Mouse (Mus musculus) liver, embryonic 14.5 days (tissue): ENCODE measurements around the gene Crlf2. TPM values are rescaled to one million over a fixed set of nuclear protein-coding genes. Genes with fewer than 3 reads are reported as not detected.

ENCODE experiments used
- ATAC-seq: fragments of 200-750 bp; cut with Nextera tagmentation; 2 replicates; pipeline ENCODE4 v1.8.0; 2017; ENCODE audit warnings: moderate number of reproducible peaks, mild to moderate bottlenecking, moderate library complexity; ENCODE audit not compliant: insufficient read depth
- DNase-seq, 3 experiments: peaks; one replicate each; pipeline ENCODE4 v3.0.0-alpha.2; 2012 to 2013; ENCODE audit warnings: low read depth in 3 of 3, low spot score in 3 of 3
- H3K27ac ChIP-seq: fragments of 300-500 bp; sonication (generic); 2 replicates; pipeline ENCODE4 v1.5.1; 2014; ENCODE audit warnings: moderate library complexity, mild to moderate bottlenecking, control low read depth, inconsistent platforms
- H3K27me3 ChIP-seq: fragments of 300-500 bp; sonication (generic); 2 replicates; pipeline ENCODE4 v1.6.1; 2014; ENCODE audit warnings: mild to moderate bottlenecking, low read length, moderate library complexity; ENCODE audit not compliant: control insufficient read depth, insufficient read depth
- H3K36me3 ChIP-seq: fragments of 300-500 bp; sonication (generic); replicated peaks from 2 replicates; pipeline ENCODE4 v1.6.1; 2014; ENCODE audit warnings: low read depth; ENCODE audit not compliant: control insufficient read depth, insufficient read depth
- H3K4me1 ChIP-seq, 2 experiments: fragments of 200-500 bp in 1 of 2; fragments of 300-500 bp in 1 of 2; sonication (generic) in 1 of 2; replicated peaks; 2 replicates each; pipeline ENCODE4 v1.6.1; 2012 to 2014; ENCODE audit warnings: antibody characterized with exemption in 1 of 2, inconsistent platforms in 1 of 2, low read length in 1 of 2; ENCODE audit not compliant: control insufficient read depth in 2 of 2, insufficient read depth in 2 of 2
- H3K4me2 ChIP-seq: fragments of 300-500 bp; sonication (generic); 2 replicates; pipeline ENCODE4 v1.6.1; 2014; ENCODE audit warnings: low read depth, mild to moderate bottlenecking, control low read depth, moderate library complexity
- H3K4me3 ChIP-seq, 2 experiments: fragments of 200-500 bp in 1 of 2; fragments of 300-500 bp in 1 of 2; sonication (generic) in 1 of 2; 2 replicates each; pipeline ENCODE4 v1.5.1; 2012 to 2014; ENCODE audit warnings: low read depth in 2 of 2, low read length in 2 of 2, mild to moderate bottlenecking in 2 of 2, control low read depth in 1 of 2, inconsistent platforms in 1 of 2, moderate library complexity in 1 of 2; ENCODE audit not compliant: insufficient read depth in 1 of 2
- H3K9ac ChIP-seq: fragments of 300-500 bp; sonication (generic); replicated peaks from 2 replicates; pipeline ENCODE4 v1.6.1; 2014; ENCODE audit warnings: mild to moderate bottlenecking, control low read depth, moderate library complexity
- H3K9me3 ChIP-seq: fragments of 300-500 bp; sonication (generic); 2 replicates; pipeline ENCODE4 v1.6.1; 2016; ENCODE audit warnings: low read length, mixed read lengths; ENCODE audit not compliant: control insufficient read depth
- CTCF ChIP-seq: IDR thresholded peaks from 2 replicates; pipeline ENCODE4 v1.5.1; 2016; ENCODE audit warnings: antibody characterized with exemption, low read depth, control low read depth
- EP300 ChIP-seq: IDR thresholded peaks from 2 replicates; pipeline ENCODE4 v1.6.1; 2016; ENCODE audit warnings: antibody characterized with exemption, low read depth
- WGBS: fragments of 180-500 bp; shearing (Covaris S2); extraction: QIAGEN DNeasy Blood & Tissue Kit; methylation state at CpG from one replicate; pipeline ENCODE4 v1.1.7; 2014; ENCODE audit not compliant: insufficient replicate concordance; 5-methylcytosine and 5-hydroxymethylcytosine counted together
- polyA plus RNA-seq, 2 experiments: library from polyadenylated mRNA; depleted of rRNA in 1 of 2; stranded (reverse) in 1 of 2; unstranded in 1 of 2; fragments of >200 nt; fragmentation: Nextera tagmentation in 1 of 2; extraction: Ambion mirVana in 1 of 2; gene quantifications; 2 replicates each; pipeline versions ENCODE4 v1.2.1 to v1.2.3; 2012 to 2014

The Crlf2 gene
- polyA plus RNA-seq, 2 experiments = 2.4 to 4.5 TPM

DNA sequence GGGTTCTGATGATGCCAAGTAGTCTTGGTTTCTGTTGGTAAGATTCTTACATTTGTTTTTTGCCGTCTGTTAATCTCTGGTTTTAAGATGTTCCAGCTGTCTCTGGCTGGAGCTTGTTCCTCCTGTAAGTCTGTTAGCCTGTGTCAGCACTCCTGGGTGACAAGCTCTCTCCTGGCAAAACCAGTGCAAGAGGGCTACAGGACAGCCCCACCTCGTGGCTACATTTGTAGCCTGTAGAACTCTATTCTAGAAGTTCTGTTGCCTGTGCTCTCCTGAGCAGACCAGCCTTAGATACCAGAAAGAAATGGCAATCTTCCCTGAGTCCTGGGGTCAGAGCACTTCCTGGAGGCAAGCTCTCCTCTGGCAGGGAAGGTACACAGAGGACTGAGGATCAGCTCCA, 4.0 kb upstream of the Crlf2 start:
- no peak for DNase-seq
- Histone ChIP-seq H3K4me3 (no peak overlapping the region), H3K9me3 (no peaks in the 10 kb centered on the region), H3K4me2 (no peak overlapping the region), H3K4me1 (peaks cover 2 to 4% of the 10 kb centered on the region in 2 experiments; a peak in 3 of 4 replicates), H3K27ac (no peak overlapping the region), H3K27me3 (no peaks in the 10 kb centered on the region), H3K36me3 (no peaks in the 10 kb centered on the region), H3K9ac (no peak overlapping the region)
- no peak for ATAC-seq
- 37% methylated on average over 2 of the region's 2 CpGs for WGBS
- TF ChIP-seq EP300 = no peak
- no peak for TF ChIP-seq CTCF

DNA sequence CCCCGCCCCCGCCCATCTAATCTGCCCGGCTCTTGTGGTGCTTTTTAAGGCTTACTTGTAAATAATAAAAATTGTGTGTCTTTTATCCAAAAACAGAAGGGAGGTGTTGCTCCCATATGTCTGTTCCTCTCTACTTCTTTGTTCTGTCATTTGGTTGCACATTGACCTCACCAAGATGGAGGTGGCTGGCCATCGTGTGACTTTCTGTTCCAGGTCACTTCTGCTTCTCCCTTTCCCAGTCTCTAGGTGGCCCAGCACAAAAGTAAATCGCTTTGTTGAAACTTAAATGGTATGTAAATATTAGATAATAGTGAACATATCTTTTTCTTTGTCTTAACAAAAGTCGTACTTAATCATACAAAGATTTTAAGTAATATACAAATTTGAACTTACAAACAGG, 398 bp upstream of the Crlf2 start:
- no peaks in the 10 kb centered on the region for H3K36me3 ChIP-seq
- H3K9me3 ChIP-seq = peaks cover 23% of the 10 kb centered on the region
- peak overlapping the region in 1 of 2 experiments; percentile 65; a peak in 2 of 4 replicates for H3K4me3 ChIP-seq
- TF ChIP-seq EP300 = no peak
- H3K9ac ChIP-seq = no peak overlapping the region
- peaks cover 2 to 7% of the 10 kb centered on the region in 2 experiments; a peak in 3 of 4 replicates for H3K4me1 ChIP-seq
- WGBS = 17% methylated on average over 6 of the region's 6 CpGs
- no peaks in the 10 kb centered on the region for H3K27me3 ChIP-seq
- no peak overlapping the region for H3K27ac ChIP-seq
- DNase-seq = no peak
- ATAC-seq = no peak
- peak overlapping the region; percentile 68 for H3K4me2 ChIP-seq

DNA sequence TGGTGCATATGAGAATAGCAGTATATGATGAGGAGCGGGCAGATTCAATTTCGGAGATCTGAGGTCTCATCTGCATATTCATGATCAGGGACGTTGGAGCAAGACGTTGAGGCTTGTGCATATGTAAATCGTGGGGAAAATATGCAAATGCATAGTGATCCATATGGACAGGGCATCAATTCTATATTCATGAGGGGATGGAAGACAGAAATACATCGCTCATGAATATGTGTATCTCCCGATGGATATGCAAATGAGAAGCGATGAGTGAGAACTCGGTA, 730 bp downstream of the Crlf2 start:
- Histone ChIP-seq H3K27me3 (no peaks in the 10 kb centered on the region), H3K4me1 (peaks cover 2 to 7% of the 10 kb centered on the region in 2 experiments; a peak in 3 of 4 replicates), H3K4me2 (peak overlapping the region; percentile 68), H3K4me3 (peak overlapping the region; percentile 65 to 91), H3K9ac (no peak overlapping the region), H3K9me3 (peaks cover 31% of the 10 kb centered on the region), H3K36me3 (no peaks in the 10 kb centered on the region), H3K27ac (peak overlapping the region; percentile 66)
- ATAC-seq (peak; percentile 31), DNase-seq (no peak)
- no peak for TF ChIP-seq CTCF
- no peak for TF ChIP-seq EP300
- under 1% methylated on average over 9 of the region's 9 CpGs for WGBS

DNA sequence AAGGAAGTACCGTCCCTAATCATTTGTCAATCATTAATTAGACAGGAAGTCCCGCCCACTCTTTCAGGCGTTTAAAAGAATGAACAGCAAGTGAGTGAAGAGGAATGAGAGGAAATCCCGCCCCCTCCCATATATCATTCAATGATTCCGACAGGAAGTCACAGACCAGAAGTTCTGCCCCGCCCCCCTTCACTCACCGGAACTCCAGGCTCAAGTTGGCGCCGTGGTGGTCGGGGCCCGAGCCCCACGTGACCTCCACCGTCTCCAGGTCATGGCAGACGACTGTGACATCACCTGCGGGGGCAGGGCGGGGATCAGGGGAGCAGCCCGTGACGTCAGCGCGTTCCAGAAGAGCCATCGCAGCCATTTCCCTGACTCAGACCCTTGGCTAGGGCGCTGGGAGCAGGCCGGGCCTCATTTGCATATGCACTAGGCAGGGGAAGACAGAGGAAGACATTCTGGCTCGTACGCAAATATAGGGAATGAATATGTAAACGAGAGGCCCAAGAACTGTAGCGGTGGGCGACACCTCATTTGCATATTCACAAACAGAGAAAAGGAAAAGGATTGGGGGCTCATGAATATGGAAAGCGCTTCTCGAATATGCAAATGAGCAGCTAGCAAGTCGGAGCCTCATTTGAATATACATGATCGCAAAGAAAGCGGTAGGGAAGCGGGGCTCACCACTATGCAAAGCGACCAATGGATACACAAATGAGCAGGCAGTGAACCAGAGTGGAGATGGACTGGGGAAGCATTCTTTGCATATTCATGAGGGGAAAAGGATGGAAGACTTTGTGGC, 1.3 kb downstream of the Crlf2 start:
- no peak overlapping the region for H3K9ac ChIP-seq
- H3K4me3 ChIP-seq = peak overlapping the region; percentile 65 to 91
- under 1% methylated on average over 35 of the region's 35 CpGs for WGBS
- TF ChIP-seq CTCF (no peak), EP300 (no peak)
- H3K27ac ChIP-seq = peak overlapping the region; percentile 66
- ATAC-seq (peak; percentile 61), DNase-seq (peak; percentile 77 to 87 (median 80))
- H3K4me1 ChIP-seq = peaks cover 2 to 7% of the 10 kb centered on the region in 2 experiments; a peak in 3 of 4 replicates
- peak overlapping the region; percentile 68 for H3K4me2 ChIP-seq
- peaks cover 36% of the 10 kb centered on the region for H3K9me3 ChIP-seq
- no peaks in the 10 kb centered on the region for H3K27me3 ChIP-seq
- H3K36me3 ChIP-seq = no peaks in the 10 kb centered on the region

DNA sequence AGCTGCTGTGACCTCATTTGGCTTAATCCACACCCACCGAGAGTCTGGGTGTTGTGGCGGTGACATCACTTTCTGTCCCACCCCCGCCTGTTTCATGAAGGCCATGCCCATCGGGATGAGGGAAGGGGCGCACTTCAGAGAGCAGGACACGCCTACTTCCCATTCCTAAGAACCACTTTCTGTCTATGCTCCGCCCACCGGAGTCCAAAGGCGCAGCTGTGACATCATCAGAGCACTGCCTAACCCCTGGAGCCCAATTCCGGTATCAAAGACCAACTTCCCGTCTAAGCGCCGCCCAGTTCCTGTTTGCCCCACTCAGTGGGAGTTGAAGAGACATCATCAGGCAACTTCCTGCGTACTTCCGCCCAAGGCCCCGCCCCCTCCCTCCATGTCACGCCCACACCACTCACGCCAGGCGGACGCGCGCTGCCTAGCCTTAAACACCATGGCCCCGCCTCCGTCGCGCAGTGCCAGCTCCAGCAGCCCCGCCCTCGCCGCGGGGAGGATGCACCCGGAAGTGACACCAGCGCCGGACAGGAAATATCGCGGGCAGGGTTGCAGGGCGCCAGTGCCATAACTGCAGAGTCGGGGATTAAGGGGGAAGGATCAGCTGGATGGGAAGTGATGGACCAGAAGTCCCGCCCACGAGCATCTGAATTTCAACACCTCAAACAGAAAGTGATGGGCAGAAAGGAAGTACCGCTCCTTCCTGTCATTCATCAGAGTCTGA, 2.0 kb downstream of the Crlf2 start:
- H3K36me3 ChIP-seq = no peaks in the 10 kb centered on the region
- ATAC-seq = peak; percentile 55
- H3K27ac ChIP-seq = peak overlapping the region; percentile 66; the same call in 1 of the 2 replicates
- 7% methylated on average over 40 of the region's 40 CpGs for WGBS
- no peak for TF ChIP-seq CTCF
- no peak for TF ChIP-seq EP300
- peak overlapping the region; percentile 65 to 91 for H3K4me3 ChIP-seq
- H3K4me2 ChIP-seq = peak overlapping the region; percentile 68
- no peaks in the 10 kb centered on the region for H3K27me3 ChIP-seq
- DNase-seq = peak; percentile 50 to 72 (median 56)
- no peak overlapping the region for H3K9ac ChIP-seq
- peaks cover 2 to 7% of the 10 kb centered on the region in 2 experiments; a peak in 3 of 4 replicates for H3K4me1 ChIP-seq
- peaks cover 40% of the 10 kb centered on the region for H3K9me3 ChIP-seq
